Mouse (Mus musculus): Measurements from ENCODE around the gene Lin9. TPM values are rescaled to one million over a fixed set of nuclear protein-coding genes. Genes with fewer than 3 reads are reported as not detected.

Lin9 gene
- polyA plus RNA-seq, 1 experiment from 2014 or later, result 9.6 TPM

DNA sequence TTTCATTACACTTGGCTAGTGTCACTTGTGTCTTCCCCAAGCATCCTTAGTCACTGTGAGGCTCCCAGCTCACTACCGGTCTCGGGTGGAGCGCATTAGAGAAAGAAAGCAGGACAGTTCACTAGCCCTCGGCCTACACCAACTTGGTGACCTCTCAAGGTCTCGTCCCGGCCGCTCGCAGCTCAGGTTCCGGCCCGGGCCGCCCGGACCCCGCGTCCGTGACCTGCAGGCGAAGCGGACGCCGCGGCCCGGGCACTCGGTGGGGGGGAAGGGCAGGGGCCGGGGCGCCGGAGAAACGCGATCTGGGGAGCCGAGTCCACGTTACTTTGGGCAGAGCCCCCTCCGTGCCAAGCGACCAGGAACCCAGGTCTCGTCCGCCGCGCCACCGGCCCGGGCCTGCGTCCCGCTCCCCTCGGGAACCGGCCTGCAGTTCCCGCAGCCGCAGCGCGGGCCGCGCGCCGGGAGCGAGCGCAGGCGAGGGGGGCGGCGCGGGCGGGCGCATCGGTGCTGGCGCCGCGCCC, 285 bp upstream of the Lin9 start:
- WGBS (ENCODE audit: missing documents), result 0% methylated on average over 46 of the region's 61 CpGs
- Histone ChIP-seq H3K27ac (peak overlapping the region; percentile 39), H3K36me3 (ENCODE audit: inconsistent target) (no peaks in the 10 kb centered on the region), H3K4me3 (ENCODE audit: inconsistent target) (peak overlapping the region; percentile 40), H3K79me2 (ENCODE audit: inconsistent target) (peaks cover 41% of the 10 kb centered on the region)

DNA sequence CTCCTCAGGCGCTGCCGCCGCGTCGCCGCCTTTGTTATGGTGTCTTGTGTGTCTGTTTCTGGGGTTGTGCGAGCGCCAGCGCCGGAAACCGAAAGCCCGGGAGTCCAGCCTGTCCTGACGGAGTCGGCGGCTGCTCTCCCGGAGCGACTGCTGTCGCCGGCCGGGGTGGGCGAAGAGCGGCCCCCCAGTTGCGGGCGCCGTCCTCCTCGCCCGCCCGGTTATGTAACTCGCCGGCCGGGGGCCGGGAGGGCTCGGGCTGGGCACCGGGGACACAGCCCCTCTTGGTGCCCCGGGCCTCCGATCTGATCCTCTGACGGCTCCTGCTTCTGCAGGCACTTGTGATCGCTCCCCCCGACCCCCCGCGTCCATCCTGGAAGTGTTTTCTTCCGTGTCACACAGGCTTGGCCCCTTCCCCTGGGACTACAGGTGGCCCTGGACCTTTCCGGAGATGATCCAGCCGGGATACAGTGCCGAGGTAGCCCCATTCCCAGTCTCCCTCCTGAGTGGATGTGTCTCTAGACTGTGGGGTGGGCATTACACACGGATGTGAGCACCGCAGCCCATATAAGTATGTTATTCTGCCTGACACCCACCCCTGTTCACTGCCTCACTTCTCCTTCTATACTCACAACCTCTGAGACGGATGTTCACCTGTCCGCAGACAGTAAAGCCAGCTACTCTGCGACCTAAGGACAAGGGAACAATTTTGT, 723 bp downstream of the Lin9 start:
- Histone ChIP-seq H3K27ac (peak overlapping the region; percentile 44), H3K36me3 (ENCODE audit: inconsistent target) (no peaks in the 10 kb centered on the region), H3K4me3 (ENCODE audit: inconsistent target) (peak overlapping the region; percentile 72), H3K79me2 (ENCODE audit: inconsistent target) (peaks cover 51% of the 10 kb centered on the region)
- 0% methylated on average over 34 of the region's 50 CpGs for WGBS (ENCODE audit: missing documents)

GRCm38 (mm10) chr1:180642228-180642564, 1.2 kb downstream of the Lin9 start:
- 50% methylated on average over 8 of the region's 8 CpGs for whole genome bisulfite sequencing (ENCODE audit: missing documents)

GRCm38 (mm10) chr1:180691284-180691683, 50.3 kb downstream of the Lin9 start:
- Histone ChIP-seq H3K36me3 (ENCODE audit: inconsistent target) (peaks cover 35% of the 10 kb centered on the region), H3K4me3 (ENCODE audit: inconsistent target) (no peak overlapping the region), H3K79me2 (ENCODE audit: inconsistent target) (no peaks in the 10 kb centered on the region), H3K27ac (no peak overlapping the region)
- WGBS (ENCODE audit: missing documents), result 94% methylated on average over 7 of the region's 7 CpGs

More at GRCm38 (mm10) chr1:180642228-180642564, 1.2 kb downstream of the Lin9 start:
- Histone ChIP-seq H3K4me3 (ENCODE audit: inconsistent target) (peak overlapping the region; percentile 72), H3K79me2 (ENCODE audit: inconsistent target) (peaks cover 56% of the 10 kb centered on the region), H3K27ac (no peak overlapping the region), H3K36me3 (ENCODE audit: inconsistent target) (no peaks in the 10 kb centered on the region)

DNA sequence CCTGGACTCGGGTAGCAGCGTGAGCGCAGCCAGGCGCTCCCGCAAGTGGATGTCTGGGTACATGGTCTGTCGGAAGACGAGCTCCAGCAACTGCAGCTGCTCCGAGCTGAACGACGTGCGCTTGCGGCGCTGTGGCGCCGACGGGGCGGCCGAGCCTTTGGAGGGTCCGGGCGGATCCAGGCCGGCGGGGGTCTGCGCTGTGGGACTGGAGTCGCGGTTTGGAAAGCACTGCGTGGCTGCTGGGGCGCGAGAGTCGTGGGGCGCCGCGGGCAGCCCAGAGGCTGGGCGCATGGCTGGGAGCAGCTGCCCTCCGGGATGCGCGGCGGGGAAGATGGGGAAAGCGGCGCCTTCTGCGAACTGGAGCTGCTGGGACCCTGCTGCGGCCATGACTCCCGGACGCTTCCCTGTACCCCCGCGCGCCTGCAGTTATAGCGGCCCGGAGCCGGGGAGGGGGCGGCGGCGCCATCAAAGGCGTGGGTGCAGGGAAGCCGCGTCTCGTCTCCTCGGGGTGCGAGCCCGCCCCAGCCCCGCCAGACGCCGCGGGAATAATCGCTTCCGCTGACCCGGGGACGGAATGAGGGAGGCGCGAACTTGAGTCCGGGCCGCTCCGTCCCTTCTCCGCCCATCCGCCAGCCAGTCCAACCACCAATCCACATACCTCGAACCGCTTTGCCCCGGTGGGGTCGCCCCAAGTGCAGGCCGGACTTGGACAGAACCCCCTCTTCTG, 55.8 kb downstream of the Lin9 start, which contains the start of gene Mixl1:
Gene Mixl1, minus strand, starts transcription at position 409 of the 727 bp plus-strand sequence.
- WGBS (ENCODE audit: missing documents), result 9% methylated on average over 76 of the region's 79 CpGs
- Histone ChIP-seq H3K27ac (no peak within 1 kb of the TSS), H3K36me3 (ENCODE audit: inconsistent target) (0 out of 2 replicates have a peak, but pooled peaks cover 3% of the 10 kb centered on the region), H3K79me2 (ENCODE audit: inconsistent target) (no peaks in the 10 kb centered on the region), H3K4me3 (ENCODE audit: inconsistent target) (no peak within 1 kb of the TSS)

DNA sequence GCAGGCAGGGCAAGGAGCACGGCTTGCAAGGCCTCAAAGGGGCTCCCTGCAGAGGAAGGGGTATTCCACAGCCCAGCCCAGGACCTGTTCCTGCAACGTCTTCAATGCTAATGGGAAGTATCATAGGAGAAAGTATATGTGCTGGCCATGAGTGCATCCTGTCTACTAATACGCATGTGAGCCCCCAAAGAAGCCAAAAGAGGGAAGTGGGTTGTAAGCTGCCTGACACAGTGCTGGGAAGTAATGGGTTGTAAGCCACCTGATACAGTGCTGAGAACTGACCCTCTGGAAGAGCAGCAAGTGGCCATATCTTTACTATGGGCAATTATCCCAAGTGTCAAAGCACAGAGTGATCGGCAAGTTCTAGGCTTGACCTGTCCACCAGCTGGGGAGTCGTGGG, 57.1 kb downstream of the Lin9 start:
- Histone ChIP-seq H3K4me3 (ENCODE audit: inconsistent target) (no peak overlapping the region), H3K36me3 (ENCODE audit: inconsistent target) (no peaks in the 10 kb centered on the region), H3K79me2 (ENCODE audit: inconsistent target) (no peaks in the 10 kb centered on the region), H3K27ac (no peak overlapping the region)
- WGBS (ENCODE audit: missing documents), result 31% methylated on average over 5 of the region's 5 CpGs

GRCm38 (mm10) chr1:180703400-180703799, 62.5 kb downstream of the Lin9 start:
- Histone ChIP-seq H3K36me3 (ENCODE audit: inconsistent target) (no peaks in the 10 kb centered on the region), H3K27ac (no peak overlapping the region), H3K79me2 (ENCODE audit: inconsistent target) (no peaks in the 10 kb centered on the region), H3K4me3 (ENCODE audit: inconsistent target) (no peak overlapping the region)
- WGBS (ENCODE audit: missing documents), result 70% methylated on average over 6 of the region's 6 CpGs

DNA sequence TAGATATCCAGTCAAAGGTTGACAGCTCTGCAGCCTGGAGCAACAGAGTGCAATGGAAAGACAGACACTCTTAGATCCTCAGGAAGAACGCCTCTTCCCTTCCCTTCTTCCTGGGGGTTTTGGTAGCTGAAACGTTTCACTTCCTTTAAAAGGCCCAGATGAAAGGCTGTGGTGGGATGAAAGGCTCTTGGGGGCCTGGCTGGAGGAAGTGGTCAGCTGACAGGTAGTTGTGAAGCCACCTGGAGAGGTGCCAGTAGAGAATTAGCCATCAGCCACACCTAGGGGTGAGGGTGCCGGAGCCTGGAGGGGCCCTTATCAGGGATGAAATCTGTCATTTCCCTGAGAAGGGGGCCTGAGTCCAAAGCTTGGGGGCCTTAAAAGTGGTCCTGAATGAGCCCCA, 66.4 kb downstream of the Lin9 start:
- no peaks in the 10 kb centered on the region for H3K79me2 ChIP-seq (ENCODE audit: inconsistent target)
- WGBS (ENCODE audit: missing documents), result 39% methylated on average over 3 of the region's 3 CpGs
- H3K27ac ChIP-seq, result no peak overlapping the region
- H3K36me3 ChIP-seq (ENCODE audit: inconsistent target), result no peaks in the 10 kb centered on the region
- H3K4me3 ChIP-seq (ENCODE audit: inconsistent target), result no peak overlapping the region

DNA sequence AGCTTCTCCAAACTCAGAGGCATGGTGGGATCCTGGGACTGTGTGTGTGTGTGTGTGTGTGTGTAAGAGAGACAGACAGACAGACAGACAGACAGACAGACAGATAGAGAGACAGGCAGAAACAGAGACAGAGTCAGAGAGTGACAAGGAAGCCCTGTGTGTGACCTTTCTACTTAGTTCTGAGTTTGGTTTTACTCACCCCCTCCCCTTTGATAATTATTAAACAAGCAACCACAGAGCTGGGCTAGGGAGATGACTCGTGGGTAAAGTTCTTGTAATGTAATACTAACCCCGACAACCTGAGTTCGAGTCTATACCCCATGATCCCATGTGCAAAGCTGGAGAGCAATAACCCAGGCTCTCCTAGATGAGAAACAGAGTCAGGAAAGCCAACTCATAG, 66.9 kb downstream of the Lin9 start:
- Histone ChIP-seq H3K79me2 (ENCODE audit: inconsistent target) (no peaks in the 10 kb centered on the region), H3K4me3 (ENCODE audit: inconsistent target) (no peak overlapping the region), H3K27ac (no peak overlapping the region), H3K36me3 (ENCODE audit: inconsistent target) (no peaks in the 10 kb centered on the region)
- WGBS (ENCODE audit: missing documents), result 71% methylated on average over 3 of the region's 3 CpGs

DNA sequence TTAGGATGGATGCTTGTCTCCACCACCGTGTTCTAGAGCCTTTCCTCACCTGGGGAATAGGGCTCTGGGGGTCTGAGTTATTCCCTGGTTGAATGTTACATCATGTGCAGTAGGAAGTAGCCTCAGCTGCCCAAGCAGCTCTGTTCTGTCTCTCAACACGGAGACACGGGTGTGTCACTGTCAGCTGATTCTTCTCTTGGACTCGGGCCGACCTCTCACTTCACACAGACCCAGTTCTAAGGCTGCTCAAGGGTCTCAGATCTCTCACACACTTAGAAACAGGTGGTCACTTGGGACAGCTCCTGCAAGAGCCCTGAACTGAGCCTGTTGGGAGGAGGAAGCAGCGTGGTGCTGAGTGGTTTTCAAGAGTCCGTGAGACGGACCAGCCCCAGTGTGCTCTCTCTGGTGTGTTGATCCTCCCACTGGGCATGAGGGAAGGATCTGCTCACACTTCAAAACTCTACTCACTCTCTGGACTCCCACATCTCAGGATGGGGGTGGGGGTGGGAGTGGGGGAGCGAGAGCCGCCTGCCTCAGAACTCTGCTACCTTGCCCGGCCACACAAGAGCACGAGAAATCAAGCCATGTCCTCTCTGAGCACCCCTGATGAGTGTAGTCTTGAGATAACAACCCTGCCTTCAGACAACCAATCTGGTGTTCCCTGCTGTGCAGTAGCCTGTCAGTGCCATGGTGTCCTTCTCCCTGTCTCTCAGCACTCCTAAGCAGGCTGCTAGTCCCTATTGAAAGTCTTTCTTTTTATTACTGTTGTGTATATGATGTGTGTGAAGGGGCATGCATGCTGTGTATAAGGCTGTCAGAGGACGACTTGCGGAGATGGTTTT, 68.2 kb downstream of the Lin9 start:
- Histone ChIP-seq H3K27ac (no peak overlapping the region), H3K4me3 (ENCODE audit: inconsistent target) (no peak overlapping the region), H3K36me3 (ENCODE audit: inconsistent target) (no peaks in the 10 kb centered on the region), H3K79me2 (ENCODE audit: inconsistent target) (no peaks in the 10 kb centered on the region)
- WGBS (ENCODE audit: missing documents), result 90% methylated on average over 14 of the region's 14 CpGs

- Histone ChIP-seq H3K36me3 (ENCODE audit: inconsistent target) (no peaks in the 10 kb centered on the region), H3K27ac (no peak overlapping the region), H3K4me3 (ENCODE audit: inconsistent target) (no peak overlapping the region), H3K79me2 (ENCODE audit: inconsistent target) (no peaks in the 10 kb centered on the region)
- 37% methylated on average over 5 of the region's 5 CpGs for WGBS (ENCODE audit: missing documents)
Measured at GRCm38 (mm10) chr1:180718756-180719155, 77.8 kb downstream of the Lin9 start.

DNA sequence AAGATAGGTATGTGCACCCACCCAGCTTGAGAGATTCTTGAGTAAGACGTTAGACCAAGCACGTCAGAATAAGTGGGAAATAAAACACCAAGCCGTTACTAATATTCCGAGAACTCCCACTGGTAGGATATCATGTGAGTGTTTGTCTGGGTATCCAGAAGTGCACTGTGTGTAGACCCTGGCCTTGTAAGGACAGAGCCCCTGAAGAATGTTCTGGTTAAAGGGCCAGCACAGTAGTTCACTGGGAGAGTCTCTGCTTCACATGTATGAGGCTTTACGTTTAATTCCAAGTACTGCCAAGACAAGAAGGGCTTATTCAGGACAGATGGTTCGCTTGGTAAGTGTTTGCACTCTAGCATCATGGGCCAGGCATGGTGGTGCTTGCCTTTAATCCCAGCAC, 78.5 kb downstream of the Lin9 start:
- WGBS (ENCODE audit: missing documents), result 92% methylated on average over 6 of the region's 6 CpGs
- Histone ChIP-seq H3K27ac (no peak overlapping the region), H3K36me3 (ENCODE audit: inconsistent target) (no peaks in the 10 kb centered on the region), H3K4me3 (ENCODE audit: inconsistent target) (no peak overlapping the region), H3K79me2 (ENCODE audit: inconsistent target) (no peaks in the 10 kb centered on the region)

DNA sequence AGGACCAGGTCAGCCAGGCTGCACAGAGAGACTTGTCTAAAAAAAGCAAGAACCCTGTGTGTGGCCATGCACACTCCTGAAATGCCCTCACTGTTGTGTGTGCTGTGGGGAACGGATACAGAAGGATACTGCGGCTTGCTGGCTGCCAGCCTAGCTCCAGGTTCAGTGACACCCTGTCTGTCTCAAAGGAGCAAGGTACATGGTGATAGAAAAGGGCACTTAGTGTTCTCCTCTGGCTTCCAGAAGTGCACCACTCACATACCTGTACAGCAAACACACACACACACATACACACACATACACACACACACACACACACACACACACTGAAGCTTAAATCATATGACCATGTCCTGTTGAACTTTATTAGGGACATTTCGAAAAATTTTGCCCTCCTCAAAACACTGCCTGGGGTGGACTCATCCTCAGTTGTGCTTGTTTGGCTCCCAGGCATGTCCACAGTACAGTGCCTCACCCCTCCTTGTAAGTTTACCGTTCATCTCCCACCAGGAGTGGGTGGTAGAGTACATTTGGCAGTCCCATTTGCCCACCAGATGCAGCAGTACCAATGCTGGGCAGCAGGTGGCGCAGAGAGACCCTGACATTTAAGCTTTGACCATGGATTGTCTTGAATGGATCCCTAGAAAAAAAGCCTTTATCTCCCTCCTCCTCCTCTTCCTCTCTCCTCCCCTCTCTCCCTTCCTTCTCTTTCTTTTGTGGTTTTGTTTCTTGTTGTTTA, 79.2 kb downstream of the Lin9 start:
- no peaks in the 10 kb centered on the region for H3K79me2 ChIP-seq (ENCODE audit: inconsistent target)
- no peak overlapping the region for H3K4me3 ChIP-seq (ENCODE audit: inconsistent target)
- H3K27ac ChIP-seq, result no peak overlapping the region
- WGBS (ENCODE audit: missing documents), result 53% methylated on average over 3 of the region's 5 CpGs
- no peaks in the 10 kb centered on the region for H3K36me3 ChIP-seq (ENCODE audit: inconsistent target)

GRCm38 (mm10) chr1:180722608-180723007, 81.7 kb downstream of the Lin9 start:
- peaks cover 14% of the 10 kb centered on the region for H3K79me2 ChIP-seq (ENCODE audit: inconsistent target)
- no peaks in the 10 kb centered on the region for H3K36me3 ChIP-seq (ENCODE audit: inconsistent target)
- H3K27ac ChIP-seq, result no peak overlapping the region
- 93% methylated on average over 1 of the region's 1 CpGs for WGBS (ENCODE audit: missing documents)
- no peak overlapping the region for H3K4me3 ChIP-seq (ENCODE audit: inconsistent target)

Data from macrophage (primary cell).